Mouse (Mus musculus) cerebellum, adult 2 months (tissue): ENCODE measurements around the gene Hpd. TPM values are rescaled to one million over a fixed set of nuclear protein-coding genes. Genes with fewer than 3 reads are reported as not detected.

Experiments used
- DNase-seq, 2 experiments: peaks; one replicate each; pipeline ENCODE4 v3.0.0; 2021
- H3K27ac ChIP-seq: fragments of 200-500 bp; 2 replicates; pipeline ENCODE4 v1.5.1; 2012; ENCODE audit warnings: low read length, control low read depth, inconsistent platforms; ENCODE audit not compliant: insufficient read depth
- H3K27me3 ChIP-seq: fragments of 200-500 bp; 2 replicates; pipeline ENCODE4 v1.6.1; 2012; ENCODE audit warnings: inconsistent platforms, mild to moderate bottlenecking, low read length, moderate library complexity; ENCODE audit not compliant: control insufficient read depth, insufficient read depth
- H3K4me1 ChIP-seq: fragments of 200-500 bp; 2 replicates; pipeline ENCODE4 v1.6.1; 2011; ENCODE audit warnings: low read length; ENCODE audit not compliant: control insufficient read depth, insufficient read depth
- H3K4me3 ChIP-seq: fragments of 200-500 bp; replicated peaks from 2 replicates; pipeline ENCODE3; 2011; ENCODE audit warnings: mild to moderate bottlenecking, low read depth, low read length, control low read depth; ENCODE audit not compliant: insufficient read depth
- CTCF ChIP-seq: fragments of 200-500 bp; IDR thresholded peaks from 2 replicates; pipeline ENCODE4 v1.5.1; 2011; ENCODE audit warnings: low read depth, mild to moderate bottlenecking, control low read depth, low read length, moderate library complexity, borderline replicate concordance; ENCODE audit not compliant: insufficient read depth
- POLR2A ChIP-seq: fragments of 200-500 bp; IDR thresholded peaks from 2 replicates; pipeline ENCODE4 v1.6.1; 2011; ENCODE audit warnings: low read length, control low read depth, borderline replicate concordance; ENCODE audit not compliant: insufficient read depth
- WGBS: fragments of 180-500 bp; shearing (Covaris S2); methylation state at CpG from one replicate; pipeline ENCODE4 v1.1.7; 2018; 5-methylcytosine and 5-hydroxymethylcytosine counted together
- polyA plus RNA-seq: library from polyadenylated mRNA; depleted of rRNA; stranded (reverse); fragments of >200 nt; gene quantifications from 2 replicates; pipeline ENCODE4 v1.2.3, GENCODE M21; 2012

Gene Hpd
- polyA plus RNA-seq, 1 experiment = not detected

DNA sequence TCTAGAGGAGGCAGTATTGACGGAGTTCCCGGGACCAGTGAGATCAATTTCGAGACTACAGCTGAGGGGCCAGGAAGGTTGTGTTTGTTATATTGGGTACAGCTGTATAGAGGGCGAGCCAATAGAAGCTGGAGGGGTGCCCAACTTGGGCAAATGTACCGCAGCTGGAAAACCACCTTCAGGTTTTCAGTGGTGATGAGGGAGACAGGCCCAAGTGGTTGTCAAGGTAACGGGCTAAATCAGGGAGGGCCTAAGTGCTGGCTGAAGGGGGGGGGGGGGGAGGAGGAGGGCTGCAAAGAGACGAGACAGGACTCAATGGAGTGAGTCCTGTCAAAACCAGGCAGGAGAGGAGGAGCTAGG lies 48.8 kb downstream of the Hpd start:
- Histone ChIP-seq H3K27me3 (no peaks in the 10 kb centered on the region), H3K4me3 (no peak overlapping the region), H3K27ac (no peak overlapping the region), H3K4me1 (peaks cover 30% of the 10 kb centered on the region)
- no peak for TF ChIP-seq POLR2A
- TF ChIP-seq CTCF = no peak
- no peak for DNase-seq
- WGBS = 25% methylated on average over 7 of the region's 7 CpGs

DNA sequence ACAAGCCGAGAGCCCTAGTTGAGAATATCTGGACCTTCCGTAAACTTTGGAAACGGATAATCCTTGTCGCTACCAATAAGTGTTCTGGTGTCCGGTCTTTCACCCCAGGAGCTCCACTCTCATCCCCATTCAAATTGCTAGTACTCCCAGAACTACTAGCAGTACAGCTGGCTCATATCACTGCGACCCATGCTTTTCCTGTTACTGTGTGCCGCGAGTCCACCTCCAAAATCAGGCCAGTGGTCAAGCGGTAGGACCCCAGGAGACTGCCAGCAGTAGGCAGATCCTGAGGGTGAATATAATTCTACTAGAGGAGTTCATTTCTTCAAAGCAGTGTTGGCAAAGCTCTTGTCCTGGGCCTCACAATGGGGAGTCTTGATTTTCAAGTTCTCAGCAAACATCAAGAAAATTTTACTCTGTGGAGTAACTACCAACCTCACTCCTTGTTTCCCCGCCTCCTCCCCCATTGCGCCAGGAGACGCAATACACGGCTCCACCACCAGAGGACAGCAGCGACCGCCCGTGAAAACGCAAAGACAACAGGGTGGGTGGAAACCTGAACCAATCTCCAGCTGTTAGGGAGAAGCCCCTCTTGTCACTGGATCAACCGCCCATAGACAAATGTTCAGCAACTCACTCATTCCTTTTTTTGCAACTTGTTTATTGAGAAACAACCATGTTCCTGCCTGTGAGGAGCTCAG lies 49.3 kb downstream of the Hpd start:
- H3K27me3 ChIP-seq = no peaks in the 10 kb centered on the region
- 9% methylated on average over 18 of the region's 18 CpGs for WGBS

DNA sequence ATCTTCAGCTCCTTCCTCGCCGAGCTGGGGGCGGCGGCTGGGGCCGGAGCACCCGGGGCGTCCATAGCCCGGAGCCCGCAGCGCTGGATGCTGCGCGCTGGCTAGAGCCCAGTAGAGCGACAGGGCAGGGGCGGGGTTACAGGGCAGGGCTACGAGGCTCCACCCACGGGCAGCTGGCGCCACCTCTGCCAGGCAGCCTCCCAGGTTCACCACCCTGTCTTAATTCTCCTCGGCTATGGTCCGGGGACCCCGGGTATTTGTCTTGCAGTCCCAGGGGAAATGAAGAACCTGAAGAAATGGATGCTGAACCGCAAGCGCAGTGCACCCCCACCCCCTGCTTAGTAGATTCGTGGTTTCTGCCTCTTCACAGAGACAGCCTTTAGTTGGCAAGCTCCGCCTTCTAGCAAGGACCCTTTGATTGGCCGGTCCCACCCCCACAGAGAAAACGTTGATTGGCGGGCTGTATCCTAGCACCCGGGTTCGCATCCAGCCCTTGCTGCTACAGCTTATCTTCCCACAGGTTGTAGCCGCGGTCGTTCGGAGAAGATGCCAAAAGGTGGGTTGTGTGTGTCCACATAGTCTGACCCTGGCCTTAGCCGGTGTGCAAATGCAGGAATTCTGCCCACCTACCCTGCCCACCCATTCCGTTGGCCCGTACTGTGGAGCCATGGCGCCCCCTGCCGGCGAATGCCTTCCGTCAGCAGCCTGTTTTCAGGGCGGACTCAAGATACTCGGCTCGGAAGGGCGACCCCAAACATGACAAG lies 50.0 kb downstream of the Hpd start, which contains the start of gene Rhof:
Gene Rhof, minus strand, starts transcription at position 385 of the 764 bp plus-strand sequence.
- Histone ChIP-seq H3K27me3 (no peaks in the 10 kb centered on the region), H3K4me1 (peaks cover 29% of the 10 kb centered on the region), H3K4me3 (peak within 1 kb of the TSS; percentile 71), H3K27ac (peak within 1 kb of the TSS; percentile 9; the same call in 1 of the 2 replicates)
- under 1% methylated on average over 44 of the region's 44 CpGs for WGBS
- TF ChIP-seq CTCF (peak; percentile 90), POLR2A (peak; percentile 39; the same call in 1 of the 2 replicates)
- DNase-seq = peak; percentile 81 to 88

More for the DNA sequence above, 49.3 kb downstream of the Hpd start:
- Histone ChIP-seq H3K4me3 (peak overlapping the region; percentile 71), H3K27ac (no peak overlapping the region), H3K4me1 (peaks cover 30% of the 10 kb centered on the region)
- peak; percentile 83 to 93 for DNase-seq
- peak; percentile 95 for TF ChIP-seq CTCF
- TF ChIP-seq POLR2A = 0 out of 2 replicates have a peak, but pooled peaks have one; percentile 9

DNA sequence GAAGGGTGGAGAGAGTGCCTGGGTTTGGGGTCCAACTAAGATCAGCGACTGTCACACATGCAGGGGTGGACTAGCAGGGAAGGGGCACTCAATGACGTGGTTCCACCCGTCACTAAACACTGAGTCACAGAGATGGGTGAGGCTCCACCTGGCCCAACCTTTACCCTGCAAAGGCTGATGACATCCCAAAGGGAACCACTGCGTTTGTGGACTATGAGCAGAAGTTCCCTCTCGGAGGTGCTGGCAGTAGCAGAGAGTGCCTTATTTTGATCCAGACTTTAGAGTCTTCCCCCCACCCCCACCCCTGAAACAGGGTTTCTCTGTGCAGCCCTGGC lies 51.7 kb downstream of the Hpd start:
- Histone ChIP-seq H3K27ac (no peak overlapping the region), H3K27me3 (no peaks in the 10 kb centered on the region), H3K4me3 (no peak overlapping the region), H3K4me1 (peaks cover 13% of the 10 kb centered on the region)
- no peak for TF ChIP-seq CTCF
- no peak for TF ChIP-seq POLR2A
- no peak for DNase-seq
- 88% methylated on average over 5 of the region's 5 CpGs for WGBS

DNA sequence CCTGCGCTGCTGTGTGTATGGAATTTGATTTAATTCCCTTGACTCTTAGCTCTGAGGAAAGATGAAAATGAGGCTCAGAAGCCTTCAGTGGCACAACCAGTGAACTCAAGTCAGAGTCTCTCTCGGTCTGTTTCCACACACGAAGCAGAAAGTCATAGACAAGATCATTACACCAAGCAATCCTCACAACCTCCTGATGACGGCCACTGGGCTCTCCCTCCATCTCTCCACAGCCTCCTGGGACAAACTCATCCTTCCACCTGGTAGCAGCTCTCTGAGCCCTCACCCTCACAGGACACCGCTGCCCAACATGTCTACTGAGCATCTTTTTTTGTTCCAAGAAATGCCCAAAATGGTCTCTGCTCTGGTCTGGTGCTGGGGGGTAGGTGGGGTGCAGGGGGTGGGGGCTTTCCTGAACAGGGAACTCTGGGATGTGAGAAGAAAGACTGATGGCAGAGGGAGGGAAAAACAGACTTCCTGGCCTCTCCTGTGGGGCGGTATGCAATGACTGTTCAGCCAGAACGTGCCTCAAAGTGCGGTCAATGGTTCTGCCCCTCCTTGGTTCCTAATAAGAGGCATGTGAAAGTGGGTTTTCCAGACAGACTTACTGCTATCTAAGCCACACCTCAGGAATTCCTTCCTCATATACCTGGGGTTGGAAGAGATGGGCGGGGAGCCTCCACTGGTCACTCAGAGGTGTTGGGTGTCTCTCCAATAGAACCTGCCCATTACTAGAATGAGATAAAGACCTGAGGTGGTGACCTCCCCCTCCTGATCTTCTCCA lies 52.3 kb downstream of the Hpd start:
- H3K4me3 ChIP-seq = no peak overlapping the region
- DNase-seq = no peak
- no peak overlapping the region for H3K27ac ChIP-seq
- TF ChIP-seq POLR2A (no peak), CTCF (no peak)
- H3K4me1 ChIP-seq = peaks cover 8% of the 10 kb centered on the region; the same call in 1 of the 2 replicates
- WGBS = 95% methylated on average over 9 of the region's 9 CpGs
- H3K27me3 ChIP-seq = no peaks in the 10 kb centered on the region

DNA sequence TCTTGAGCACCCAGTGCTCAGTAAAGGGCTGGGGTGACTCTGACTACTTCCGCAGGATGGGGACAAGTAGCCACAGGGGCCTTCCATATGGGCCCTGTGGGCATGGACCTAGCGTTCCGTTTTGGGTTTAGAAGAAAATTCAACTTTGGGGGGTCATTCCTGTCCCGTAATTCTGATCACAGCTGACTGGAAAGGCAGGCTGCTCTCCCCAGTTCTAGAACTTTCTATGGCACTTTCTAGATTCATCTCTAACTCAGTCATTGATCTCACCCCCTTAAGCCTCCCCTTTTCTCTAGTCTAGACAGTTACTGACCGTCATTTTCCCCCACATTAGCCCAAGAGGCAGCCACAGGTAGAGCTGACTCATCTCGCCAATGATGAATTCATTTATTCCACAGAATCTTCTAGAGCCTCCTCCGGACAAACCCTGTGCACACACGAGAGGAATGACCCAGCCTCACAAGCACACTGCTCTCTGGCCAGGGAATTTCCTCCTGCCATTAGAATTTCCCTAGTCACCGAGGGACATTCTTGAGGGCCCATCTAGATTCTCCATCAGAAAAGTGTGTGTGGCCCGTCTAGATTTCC lies 53.3 kb downstream of the Hpd start:
- no peak overlapping the region for H3K4me3 ChIP-seq
- no peak for DNase-seq
- H3K27me3 ChIP-seq = no peaks in the 10 kb centered on the region
- peaks cover 2% of the 10 kb centered on the region; the same call in 1 of the 2 replicates for H3K4me1 ChIP-seq
- no peak overlapping the region for H3K27ac ChIP-seq
- WGBS = 85% methylated on average over 10 of the region's 10 CpGs
- no peak for TF ChIP-seq CTCF
- no peak for TF ChIP-seq POLR2A

DNA sequence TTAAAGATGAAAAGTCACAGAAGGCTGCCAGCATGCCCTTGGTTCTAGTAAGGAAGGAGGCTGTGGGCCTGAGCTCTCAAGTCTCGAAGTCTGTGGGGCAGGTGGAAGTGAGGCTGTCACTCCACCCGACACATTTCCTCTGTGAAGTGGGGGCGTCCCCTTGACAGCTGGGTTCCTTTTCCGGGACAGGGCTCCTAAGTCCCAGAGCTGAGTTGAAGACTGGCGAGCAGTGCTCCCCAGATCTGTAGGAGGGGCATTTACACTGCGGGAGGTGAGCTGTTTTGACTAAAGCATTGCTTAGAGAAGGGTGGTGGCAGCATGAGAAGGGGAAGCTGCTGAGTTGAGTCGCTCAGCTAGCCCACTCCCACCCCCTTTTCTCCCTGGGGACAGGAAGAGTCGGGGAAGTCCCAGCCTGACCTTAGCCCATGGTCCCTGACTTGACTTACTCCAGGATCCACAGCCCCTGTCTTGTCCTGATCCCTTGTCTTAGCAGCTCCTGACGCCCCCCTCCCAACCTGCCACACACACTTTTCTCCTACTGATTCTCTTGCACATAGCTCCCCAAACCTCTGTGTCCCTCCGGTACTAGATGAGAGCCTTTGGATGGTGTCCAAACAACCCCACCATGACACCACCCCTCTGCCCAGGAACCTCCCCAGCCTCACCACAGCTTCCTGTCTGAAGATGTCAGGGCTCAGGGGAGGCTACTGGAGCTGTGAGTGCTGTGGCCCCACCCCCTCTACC lies 53.9 kb downstream of the Hpd start:
- WGBS = 58% methylated on average over 10 of the region's 10 CpGs
- H3K27ac ChIP-seq = no peak overlapping the region

More for the DNA sequence above, 53.9 kb downstream of the Hpd start:
- no peak for TF ChIP-seq POLR2A
- TF ChIP-seq CTCF = no peak
- Histone ChIP-seq H3K4me3 (no peak overlapping the region), H3K27me3 (no peaks in the 10 kb centered on the region), H3K4me1 (peaks cover under 1% of the 10 kb centered on the region; the same call in 1 of the 2 replicates)
- no peak for DNase-seq
